Mouse (Mus musculus) G1E (cell line): ENCODE measurements around the gene Adrb1.

Experiments used
- CTCF ChIP-seq: IDR thresholded peaks from 2 replicates; pipeline ENCODE4 v1.5.1; 2012; ENCODE audit warnings: low read depth, low read length, inconsistent platforms, mixed read lengths
- TAL1 ChIP-seq: conservative IDR thresholded peaks from 2 replicates; pipeline ENCODE4 v1.6.1; 2012; ENCODE audit warnings: low read depth, low read length, inconsistent platforms, mixed read lengths

DNA sequence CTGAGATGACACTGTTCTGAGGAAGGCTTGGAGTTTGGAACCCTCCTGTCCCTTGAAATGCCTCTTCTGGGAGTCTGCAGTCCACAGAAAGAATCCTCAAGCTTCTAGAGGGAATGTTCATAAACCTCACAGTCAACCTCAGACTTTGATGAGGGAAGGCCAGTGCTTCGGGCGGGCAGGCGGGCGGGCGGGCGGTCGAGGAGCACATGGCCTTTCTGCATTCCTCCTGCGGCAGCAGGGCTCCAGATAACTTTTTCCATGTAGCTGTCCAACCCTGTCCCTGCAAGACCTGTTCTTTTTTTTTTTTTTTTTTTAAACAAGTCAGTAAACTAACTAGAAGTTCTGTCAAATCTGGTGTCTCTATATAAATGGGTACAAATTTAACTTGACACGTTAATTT is 24.6 kb downstream of the Adrb1 start:
- TF ChIP-seq TAL1 (no peak), CTCF (no peak)
